In the genomic region with DNA sequence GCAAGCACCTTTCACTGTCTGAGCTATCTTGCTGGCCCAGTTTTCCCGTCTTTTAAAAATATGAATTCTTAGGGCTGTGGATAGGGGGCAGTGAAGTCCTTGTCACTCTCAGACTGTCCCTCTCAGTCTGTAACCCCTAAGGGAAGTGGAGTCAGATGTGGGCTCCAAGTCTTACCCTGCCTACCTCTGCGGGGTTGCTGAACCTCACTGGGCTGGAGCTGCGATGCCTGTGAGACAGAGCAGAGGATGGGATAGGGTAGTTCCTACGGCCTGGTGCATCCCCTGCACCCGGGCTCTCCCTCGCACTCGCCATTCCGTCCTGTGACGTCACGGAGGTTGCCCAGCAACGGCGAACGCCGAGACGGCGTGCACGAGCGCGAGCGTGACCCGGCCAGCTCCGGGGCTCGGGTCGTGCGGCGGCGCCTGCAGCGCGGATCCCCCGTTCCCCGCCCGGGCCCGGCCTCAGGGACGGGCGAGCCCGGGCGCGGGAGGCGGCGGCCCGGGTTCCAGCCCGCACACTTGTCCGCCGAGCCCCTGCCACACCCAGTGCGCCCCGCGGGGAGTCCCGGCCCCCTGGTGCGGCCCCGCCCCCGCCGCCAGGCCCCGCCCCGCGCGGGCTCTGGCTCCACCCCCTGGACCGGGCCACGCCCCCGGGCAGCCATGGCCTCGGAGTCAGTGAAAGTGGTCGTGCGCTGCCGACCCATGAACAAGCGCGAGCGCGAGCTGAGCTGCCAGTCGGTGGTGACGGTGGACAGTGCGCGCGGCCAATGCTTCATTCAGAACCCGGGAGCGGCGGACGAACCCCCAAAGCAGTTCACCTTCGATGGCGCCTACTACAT, we compare ENCODE assay signal across 7 mouse cellular contexts. TPM values are rescaled to one million over a fixed set of nuclear protein-coding genes. Genes with fewer than 3 reads are reported as not detected.
DNase-seq lines count a peak whose midpoint lies in the region; ATAC-seq and TF ChIP-seq lines count a peak whose summit lies in the region.

No protein-coding gene starts in this region.

- peaks cover 8% of the 10 kb centered on the region; the same call in 1 of the 2 replicates for H3K27me3 ChIP-seq in embryonic facial prominence, embryonic 12.5 days
- H3K27me3 ChIP-seq in limb, embryonic 14.5 days (ENCODE audit: control insufficient read depth, insufficient read depth, low read length), result no peaks in the 10 kb centered on the region
- H3K27me3 ChIP-seq in midbrain, embryonic 16.5 days (ENCODE audit: control insufficient read depth, insufficient read depth, low read depth, low read length), result peaks cover 3% of the 10 kb centered on the region; the same call in 1 of the 2 replicates
- H3K27me3 ChIP-seq in spleen, adult 2 months (ENCODE audit: control insufficient read depth, insufficient read depth, low read length), result no peaks in the 10 kb centered on the region; the same call in 1 of the 2 replicates

- H3K27ac ChIP-seq in embryonic facial prominence, embryonic 12.5 days, result no peak overlapping the region
- no peak overlapping the region for H3K27ac ChIP-seq in limb, embryonic 14.5 days (replicated peaks; ENCODE audit: low read depth, low read length)
- peak overlapping the region; percentile 77 for H3K27ac ChIP-seq in midbrain, embryonic 16.5 days (ENCODE audit: low read length)
- H3K27ac ChIP-seq in spleen, adult 2 months (ENCODE audit: insufficient read depth, low read length), result no peak overlapping the region

- H3K9me3 ChIP-seq in embryonic facial prominence, embryonic 12.5 days, result no peaks in the 10 kb centered on the region
- H3K9me3 ChIP-seq in limb, embryonic 14.5 days (ENCODE audit: control insufficient read depth, low read length), result no peaks in the 10 kb centered on the region
- no peaks in the 10 kb centered on the region for H3K9me3 ChIP-seq in midbrain, embryonic 16.5 days (replicated peaks; ENCODE audit: control insufficient read depth, low read length, poor library complexity, severe bottlenecking)

- peak; percentile 81 for ATAC-seq in embryonic facial prominence, embryonic 12.5 days (ENCODE audit: insufficient number of reproducible peaks, insufficient read depth, low FRiP score, low TSS enrichment)
- ATAC-seq in limb, embryonic 14.5 days (ENCODE audit: low FRiP score, low read depth), result peak; percentile 93
- ATAC-seq in midbrain, embryonic 16.5 days, result peak; percentile 90

- no peaks in the 10 kb centered on the region for H3K4me1 ChIP-seq in embryonic facial prominence, embryonic 12.5 days
- 0 out of 2 replicates have a peak, but pooled peaks cover 5% of the 10 kb centered on the region for H3K4me1 ChIP-seq in limb, embryonic 14.5 days (ENCODE audit: control insufficient read depth, insufficient read depth, low read length)
- H3K4me1 ChIP-seq in midbrain, embryonic 16.5 days (ENCODE audit: control insufficient read depth, insufficient read depth, low read length), result peaks cover 5% of the 10 kb centered on the region
- H3K4me1 ChIP-seq in spleen, adult 2 months (ENCODE audit: control insufficient read depth, insufficient read depth, insufficient read length), result peaks cover 3% of the 10 kb centered on the region; the same call in 1 of the 2 replicates

- 1% methylated on average over 78 of the region's 78 CpGs for WGBS in embryonic facial prominence, embryonic 12.5 days
- under 1% methylated on average over 66 of the region's 78 CpGs for WGBS in limb, embryonic 14.5 days
- under 1% methylated on average over 51 of the region's 78 CpGs for WGBS in midbrain, embryonic 16.5 days
- WGBS in spleen, adult 2 months, result under 1% methylated on average over 74 of the region's 78 CpGs

- no peak for TF ChIP-seq POLR2A in limb, embryonic 14.5 days (IDR thresholded peaks at IDR 0.05; ENCODE audit: borderline replicate concordance, extremely low read depth, insufficient read depth, insufficient read length)
- no peak for TF ChIP-seq POLR2A in spleen, adult 2 months (IDR thresholded peaks at IDR 0.05; ENCODE audit: low read depth, low read length)

- DNase-seq in adrenal gland, postnatal 25 days, result peak; percentile 90
- DNase-seq in heart, adult 8-10 months (ENCODE audit: low spot score), result peak; percentile 73
- DNase-seq in kidney, adult 8-10 months, result peak; percentile 64 to 77
- peak; percentile 57 for DNase-seq in limb, embryonic 14.5 days (ENCODE audit: low spot score)
- peak; percentile 58 to 84 for DNase-seq in spleen, adult 2 months (ENCODE audit: low read depth in 1 of 2, low spot score in 2 of 2)

- H3K36me3 ChIP-seq in embryonic facial prominence, embryonic 12.5 days, result no peaks in the 10 kb centered on the region
- H3K36me3 ChIP-seq in limb, embryonic 14.5 days (ENCODE audit: control insufficient read depth, insufficient read depth, low read length), result no peaks in the 10 kb centered on the region
- H3K36me3 ChIP-seq in midbrain, embryonic 16.5 days (ENCODE audit: control insufficient read depth, insufficient read depth, low read length), result no peaks in the 10 kb centered on the region
- H3K36me3 ChIP-seq in spleen, adult 2 months (ENCODE audit: control insufficient read depth, insufficient read depth, low read length), result no peaks in the 10 kb centered on the region

- TF ChIP-seq CTCF in spleen, adult 2 months (IDR thresholded peaks at IDR 0.05; ENCODE audit: extremely low read depth, insufficient read depth, insufficient read length, insufficient replicate concordance), result no peak

- peak overlapping the region; percentile 42 for H3K9ac ChIP-seq in embryonic facial prominence, embryonic 12.5 days
- H3K9ac ChIP-seq in limb, embryonic 14.5 days (ENCODE audit: low read depth, low read length, severe bottlenecking), result peak overlapping the region; percentile 41
- peak overlapping the region; percentile 68 for H3K9ac ChIP-seq in midbrain, embryonic 16.5 days (ENCODE audit: low read depth, low read length)

- peak overlapping the region; percentile 75 for H3K4me3 ChIP-seq in embryonic facial prominence, embryonic 12.5 days
- peak overlapping the region; percentile 71 for H3K4me3 ChIP-seq in limb, embryonic 14.5 days (replicated peaks; ENCODE audit: low read length)
- peak overlapping the region; percentile 77 for H3K4me3 ChIP-seq in midbrain, embryonic 16.5 days (ENCODE audit: low read depth, low read length)
- peak overlapping the region; percentile 79 for H3K4me3 ChIP-seq in spleen, adult 2 months (ENCODE audit: extremely low read depth, insufficient read depth, insufficient read length)

- H3K4me2 ChIP-seq in embryonic facial prominence, embryonic 12.5 days (replicated peaks), result peak overlapping the region; percentile 78
- H3K4me2 ChIP-seq in limb, embryonic 14.5 days (replicated peaks; ENCODE audit: low read depth, low read length, severe bottlenecking), result peak overlapping the region; percentile 81
- H3K4me2 ChIP-seq in midbrain, embryonic 16.5 days (ENCODE audit: low read length), result peak overlapping the region; percentile 81

RNA-seq across cellular contexts. Expression of a gene that starts 11.8 kb away (rescaled TPM):
- total RNA-seq in adrenal gland, postnatal 25 days (2021), result 2.4 and 4.3 TPM in 2 replicates
- polyA plus RNA-seq in embryonic facial prominence, embryonic 12.5 days (2016; fragmentation: Nextera tagmentation; extraction: Ambion mirVana), result 1.3 and 1.9 TPM in 2 replicates
- under 1 TPM in 3 of 4 experiments, not detected in 1; 0.11 to 0.22 (median 0.14) TPM for total RNA-seq in heart, adult 8-10 months (2022)
- polyA plus RNA-seq in limb, embryonic 14.5 days (2012; rRNA removed), result 2.3 and 3.0 TPM in 2 replicates
- 1.1 TPM in 2 replicates for polyA plus RNA-seq in limb, embryonic 14.5 days (2014; fragmentation: Nextera tagmentation; extraction: Ambion mirVana)
- polyA plus RNA-seq in midbrain, embryonic 16.5 days (2015; fragmentation: Nextera tagmentation; extraction: Ambion mirVana), result 3.4 and 4.0 TPM in 2 replicates
- polyA plus RNA-seq in spleen, adult 2 months (2012; rRNA removed), result 0.28 and 0.38 TPM in 2 replicates

RNA-seq across cellular contexts. Expression of a gene that starts 11.9 kb away (rescaled TPM):
- 2.1 and 2.3 TPM in 2 replicates for total RNA-seq in adrenal gland, postnatal 25 days (2021)
- 1.1 and 1.2 TPM in 2 replicates for polyA plus RNA-seq in embryonic facial prominence, embryonic 12.5 days (2016; fragmentation: Nextera tagmentation; extraction: Ambion mirVana)
- total RNA-seq in heart, adult 8-10 months (2022), result under 1 TPM in 1 of 4 experiments, not detected in 3; 0.50 TPM
- 1.6 and 2.5 TPM in 2 replicates for polyA plus RNA-seq in limb, embryonic 14.5 days (2012; rRNA removed)
- polyA plus RNA-seq in limb, embryonic 14.5 days (2014; fragmentation: Nextera tagmentation; extraction: Ambion mirVana), result 0.25 and 0.77 TPM in 2 replicates
- 16.7 and 20.3 TPM in 2 replicates for polyA plus RNA-seq in midbrain, embryonic 16.5 days (2015; fragmentation: Nextera tagmentation; extraction: Ambion mirVana)
- 1.4 and 1.5 TPM in 2 replicates for polyA plus RNA-seq in spleen, adult 2 months (2012; rRNA removed)

RNA-seq across cellular contexts. Expression of a gene that starts 42.5 kb away (rescaled TPM):
- 105 and 106 TPM in 2 replicates for total RNA-seq in adrenal gland, postnatal 25 days (2021)
- polyA plus RNA-seq in embryonic facial prominence, embryonic 12.5 days (2016; fragmentation: Nextera tagmentation; extraction: Ambion mirVana), result 300 and 305 TPM in 2 replicates
- total RNA-seq in heart, adult 8-10 months (2022), result 10 to 100 TPM; 63.3 to 65.5 (median 64.3) TPM
- 342 and 375 TPM in 2 replicates for polyA plus RNA-seq in limb, embryonic 14.5 days (2012; rRNA removed)
- polyA plus RNA-seq in limb, embryonic 14.5 days (2014; fragmentation: Nextera tagmentation; extraction: Ambion mirVana), result 344 and 348 TPM in 2 replicates
- polyA plus RNA-seq in midbrain, embryonic 16.5 days (2015; fragmentation: Nextera tagmentation; extraction: Ambion mirVana), result 201 and 208 TPM in 2 replicates
- polyA plus RNA-seq in spleen, adult 2 months (2012; rRNA removed), result 106 and 138 TPM in 2 replicates

RNA-seq across cellular contexts. Expression of a gene that starts 46.0 kb away (rescaled TPM):
- 214 and 265 TPM in 2 replicates for total RNA-seq in adrenal gland, postnatal 25 days (2021)
- 195 and 207 TPM in 2 replicates for polyA plus RNA-seq in embryonic facial prominence, embryonic 12.5 days (2016; fragmentation: Nextera tagmentation; extraction: Ambion mirVana)
- total RNA-seq in heart, adult 8-10 months (2022), result 10 to 100 TPM; 81.4 to 89.4 (median 84.4) TPM
- 165 and 174 TPM in 2 replicates for polyA plus RNA-seq in limb, embryonic 14.5 days (2012; rRNA removed)
- 183 and 212 TPM in 2 replicates for polyA plus RNA-seq in limb, embryonic 14.5 days (2014; fragmentation: Nextera tagmentation; extraction: Ambion mirVana)
- 199 and 209 TPM in 2 replicates for polyA plus RNA-seq in midbrain, embryonic 16.5 days (2015; fragmentation: Nextera tagmentation; extraction: Ambion mirVana)
- polyA plus RNA-seq in spleen, adult 2 months (2012; rRNA removed), result 33.5 and 34.2 TPM in 2 replicates
